Mouse (Mus musculus) forebrain, embryonic 10.5 days (tissue): ENCODE results near the gene Zfp821. TPM values are rescaled to one million over a fixed set of nuclear protein-coding genes. Genes with fewer than 3 reads are reported as not detected.

Experiments
- DNase-seq: peaks from one replicate; pipeline ENCODE4 v3.0.0-alpha.2; 2017; ENCODE audit warnings: low spot score; ENCODE audit errors: extremely low spot score
- H3K27ac ChIP-seq: fragments of 300-500 bp; sonication (generic); 2 replicates; pipeline ENCODE4 v1.5.1; 2016; ENCODE audit warnings: mild to moderate bottlenecking
- H3K27me3 ChIP-seq: fragments of 300-500 bp; sonication (generic); 2 replicates; pipeline ENCODE4 v1.6.1; 2016; ENCODE audit warnings: mild to moderate bottlenecking; ENCODE audit not compliant: poor library complexity, severe bottlenecking
- H3K36me3 ChIP-seq: fragments of 300-500 bp; sonication (generic); replicated peaks from 2 replicates; pipeline ENCODE4 v1.6.1; 2016; ENCODE audit warnings: mild to moderate bottlenecking, moderate library complexity
- H3K4me1 ChIP-seq: fragments of 300-500 bp; sonication (generic); 2 replicates; pipeline ENCODE4 v1.6.1; 2016
- H3K4me3 ChIP-seq: fragments of 300-500 bp; sonication (generic); 2 replicates; pipeline ENCODE4 v1.5.1; 2016; ENCODE audit warnings: mild to moderate bottlenecking, moderate library complexity
- H3K9me3 ChIP-seq: fragments of 300-500 bp; sonication (generic); 2 replicates; pipeline ENCODE4 v1.6.1; 2016; ENCODE audit warnings: mild to moderate bottlenecking, moderate library complexity
- WGBS: fragments of 180-500 bp; shearing (Covaris S2); methylation state at CpG from one replicate; pipeline ENCODE4 v1.1.7; 2016; 5-methylcytosine and 5-hydroxymethylcytosine counted together
- polyA plus RNA-seq: library from polyadenylated mRNA; unstranded; fragments of >200 nt; fragmentation: Nextera tagmentation; extraction: Ambion mirVana; gene quantifications from 2 replicates; pipeline ENCODE4 v1.2.1, GENCODE M21; 2016

Gene Zfp821
- polyA plus RNA-seq, 1 experiment from 2014 or later, result 36.8 TPM

DNA sequence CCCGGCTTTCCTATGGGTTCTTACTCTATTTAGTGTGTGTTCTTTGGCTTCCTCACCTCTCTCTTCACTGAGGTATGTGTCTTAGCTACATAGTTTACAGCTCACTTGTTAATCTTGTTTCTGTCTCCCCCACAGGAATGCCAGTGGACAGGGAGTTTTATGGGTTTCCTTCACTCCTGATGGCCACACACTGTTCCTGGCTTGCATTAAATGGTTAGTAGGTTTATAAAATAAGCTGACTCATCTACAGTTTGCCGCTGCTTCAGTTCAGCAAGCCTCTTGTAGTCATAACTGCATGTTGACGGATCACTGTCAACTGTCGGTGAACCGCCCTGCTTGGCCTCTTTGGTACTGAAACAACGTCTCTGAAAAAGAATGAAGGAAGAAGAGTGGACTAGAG lies 58.7 kb downstream of the Zfp821 start:
- no peak for DNase-seq
- Histone ChIP-seq H3K36me3 (no peaks in the 10 kb centered on the region), H3K27ac (no peak overlapping the region), H3K9me3 (peaks cover 27% of the 10 kb centered on the region), H3K4me1 (no peaks in the 10 kb centered on the region), H3K4me3 (no peak overlapping the region), H3K27me3 (no peaks in the 10 kb centered on the region)
- 89% methylated on average over 6 of the region's 6 CpGs for WGBS

DNA sequence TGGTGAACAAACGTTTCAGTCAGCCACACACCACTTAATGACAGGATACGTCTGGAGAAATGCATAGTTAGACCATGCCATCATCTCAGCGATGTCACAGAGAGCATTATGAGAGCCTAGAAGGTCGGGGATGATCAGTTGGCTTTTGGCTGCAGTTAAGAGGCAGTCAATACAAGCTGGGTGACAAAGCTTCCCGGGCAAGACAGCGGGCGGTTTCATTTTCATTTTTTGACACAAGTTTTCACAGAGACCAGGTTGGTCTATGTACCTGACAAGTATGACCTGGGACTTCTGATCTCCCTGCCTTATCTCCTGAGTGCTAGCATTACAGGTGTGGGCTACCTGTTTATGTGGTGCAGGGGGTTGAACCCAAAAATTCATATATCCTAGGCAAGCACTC lies 60.7 kb downstream of the Zfp821 start:
- 80% methylated on average over 7 of the region's 7 CpGs for WGBS
- Histone ChIP-seq H3K4me3 (no peak overlapping the region), H3K9me3 (peaks cover 27% of the 10 kb centered on the region), H3K27ac (no peak overlapping the region), H3K4me1 (no peaks in the 10 kb centered on the region), H3K27me3 (no peaks in the 10 kb centered on the region), H3K36me3 (no peaks in the 10 kb centered on the region)
- no peak for DNase-seq

DNA sequence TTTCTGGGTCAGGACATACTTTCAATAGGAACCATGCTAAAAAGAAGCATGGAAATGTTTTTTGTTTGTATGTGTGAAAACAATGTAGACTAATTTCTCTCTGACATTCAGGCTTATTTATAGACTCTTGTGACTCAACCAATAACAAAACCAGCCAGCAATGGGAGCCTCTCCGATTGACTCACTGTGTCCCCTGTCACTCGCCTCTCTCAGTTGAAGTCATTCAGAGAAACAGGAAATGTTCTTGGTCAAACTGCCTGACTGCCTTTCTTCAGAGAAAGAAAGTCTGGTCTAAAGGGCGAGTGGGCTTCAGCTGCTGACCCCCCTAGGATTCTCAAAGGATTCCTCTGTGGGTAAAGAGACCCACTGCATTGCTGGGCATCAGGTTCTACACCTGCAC lies 67.8 kb downstream of the Zfp821 start:
- 54% methylated on average over 3 of the region's 3 CpGs for WGBS

More for the DNA sequence above, 67.8 kb downstream of the Zfp821 start:
- H3K4me1 ChIP-seq, result peaks cover 4% of the 10 kb centered on the region; the same call in 1 of the 2 replicates
- no peaks in the 10 kb centered on the region for H3K36me3 ChIP-seq
- no peak for DNase-seq
- no peak overlapping the region for H3K4me3 ChIP-seq
- peaks cover 11% of the 10 kb centered on the region; the same call in 1 of the 2 replicates for H3K27me3 ChIP-seq
- no peaks in the 10 kb centered on the region for H3K9me3 ChIP-seq
- H3K27ac ChIP-seq, result no peak overlapping the region

Other genes with a start within 250 kb of the Zfp821 start
- gene Pmfbp1, start 211.5 kb upstream of the Zfp821 start, polyA plus RNA-seq, result 0.09 TPM in 2 replicates
- 37.2 and 38.9 TPM in 2 replicates for gene Dhx38, start 139.7 kb upstream of the Zfp821 start, polyA plus RNA-seq
- gene Txnl4b, start 139.7 kb upstream of the Zfp821 start, polyA plus RNA-seq, result 25.7 and 27.4 TPM in 2 replicates
- 0.93 and 1.0 TPM in 2 replicates for gene Hp, start 126.4 kb upstream of the Zfp821 start, polyA plus RNA-seq
- 55.4 and 58.7 TPM in 2 replicates for gene Dhodh, start 96.9 kb upstream of the Zfp821 start, polyA plus RNA-seq
- 0.18 and 0.21 TPM in 2 replicates for gene Pkd1l3, start 91.0 kb upstream of the Zfp821 start, polyA plus RNA-seq
- 145 and 150 TPM in 2 replicates for gene Ist1, start 12.3 kb upstream of the Zfp821 start, polyA plus RNA-seq
- gene Atxn1l, start 32.2 kb downstream of the Zfp821 start, polyA plus RNA-seq, result 8.6 and 8.7 TPM in 2 replicates
- gene Ap1g1, start 73.0 kb downstream of the Zfp821 start, polyA plus RNA-seq, result 49.4 and 49.8 TPM in 2 replicates
- gene Phlpp2, start 163.0 kb downstream of the Zfp821 start, polyA plus RNA-seq, result 2.2 and 2.9 TPM in 2 replicates